Mouse (Mus musculus) embryonic fibroblast, embryonic 13.5 days (primary cell): ENCODE measurements around the gene Ticrr. TPM values are rescaled to one million over a fixed set of nuclear protein-coding genes. Genes with fewer than 3 reads are reported as not detected.

Experiments used
- H3K27ac ChIP-seq: 2 replicates; pipeline ENCODE4 v1.5.1; 2012; ENCODE audit warnings: low read length, control low read depth, inconsistent platforms; ENCODE audit not compliant: insufficient read depth
- H3K4me1 ChIP-seq: 2 replicates; pipeline ENCODE4 v1.6.1; 2011; ENCODE audit warnings: low read length; ENCODE audit not compliant: control insufficient read depth, insufficient read depth
- H3K4me3 ChIP-seq: 2 replicates; pipeline ENCODE4 v1.5.1; 2011; ENCODE audit warnings: mild to moderate bottlenecking, control low read depth, low read length; ENCODE audit not compliant: insufficient read depth
- CTCF ChIP-seq: IDR thresholded peaks from 2 replicates; pipeline ENCODE4 v1.5.1; 2011; ENCODE audit warnings: mild to moderate bottlenecking, control low read depth, low read length, moderate library complexity, borderline replicate concordance; ENCODE audit not compliant: insufficient read depth
- POLR2A ChIP-seq: IDR thresholded peaks from 2 replicates; pipeline ENCODE4 v1.6.1; 2011; ENCODE audit warnings: low read depth, mild to moderate bottlenecking, control low read depth, low read length, moderate library complexity
- polyA plus RNA-seq: library from polyadenylated mRNA; stranded (reverse); fragments of >200 nt; gene quantifications from 2 replicates; pipeline ENCODE4 v1.2.4, GENCODE M21; 2011; ENCODE audit warnings: low read depth; ENCODE audit not compliant: missing spikeins, insufficient read length

The Ticrr gene
- polyA plus RNA-seq, 1 experiment: 7.3 TPM

DNA sequence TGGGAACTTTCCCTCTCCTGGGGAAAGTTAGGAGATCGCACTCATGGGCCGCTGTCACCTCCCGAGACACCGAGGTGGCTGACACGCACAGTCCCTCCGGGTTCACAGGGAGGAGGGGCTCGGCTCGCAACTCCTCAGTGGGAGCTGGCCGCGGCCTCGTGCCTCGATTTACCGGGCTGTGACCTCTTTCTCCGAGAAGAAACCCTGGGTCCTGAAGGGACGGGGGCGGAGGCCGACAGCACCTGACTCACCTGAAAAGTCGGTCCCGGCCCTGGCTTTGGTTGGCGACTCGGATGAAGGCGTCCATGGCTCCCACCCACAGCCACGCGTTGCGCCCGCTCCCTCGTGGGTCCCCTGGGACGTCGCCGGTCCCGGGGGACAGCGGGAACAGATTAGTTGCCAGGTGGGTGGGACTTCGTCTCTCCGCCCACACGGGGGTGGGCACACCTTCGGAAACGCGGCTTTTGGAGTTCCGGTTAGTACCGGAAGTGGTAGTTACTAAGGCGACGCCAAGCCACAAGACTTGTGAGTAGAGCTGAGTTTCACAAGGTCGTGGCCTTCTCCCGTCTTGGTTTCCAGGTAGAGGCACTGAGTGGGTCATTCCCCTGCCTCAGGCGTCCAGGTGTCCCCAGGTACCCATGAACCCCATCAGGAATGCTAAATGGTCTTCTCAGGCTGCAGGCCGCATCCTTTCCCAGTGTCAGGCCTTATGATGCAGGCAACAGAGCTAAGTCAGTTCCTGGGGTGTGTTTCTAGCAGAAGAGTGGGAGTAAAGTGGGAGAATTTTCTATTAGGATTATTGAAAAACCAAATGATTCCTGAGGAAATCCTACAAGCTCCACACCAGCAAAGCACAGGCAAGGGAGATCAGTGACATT, 82.9 kb downstream of the Ticrr start, which contains the start of the genes Pex11a and Wdr93:
Gene Pex11a (minus strand): TSS at position 473 of the 878 bp plus-strand sequence.
Gene Wdr93 (plus strand): TSS at position 505 of the 878 bp plus-strand sequence.
- H3K27ac ChIP-seq: no peak within 1 kb of the TSS
- no peaks in the 10 kb centered on the region for H3K4me1 ChIP-seq

DNA sequence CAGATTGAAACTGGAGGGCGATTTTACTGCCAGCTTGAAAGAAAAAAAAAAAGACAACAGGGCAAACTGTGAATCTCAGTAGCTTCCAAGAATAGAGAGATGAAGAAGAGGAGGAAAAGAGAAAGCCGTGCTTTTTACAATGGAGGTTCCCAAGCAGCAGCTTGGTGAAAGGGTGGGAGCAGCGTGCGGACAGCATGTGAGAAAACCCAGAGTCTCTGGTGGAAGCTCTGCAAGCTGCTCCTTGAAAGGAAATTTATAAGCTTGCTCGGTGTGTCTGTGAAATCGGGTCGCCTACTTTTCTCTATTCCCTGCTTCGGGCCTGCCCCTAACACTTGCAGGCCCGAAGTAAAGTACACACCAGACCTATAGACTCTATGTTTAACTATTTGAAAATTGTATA, 84.1 kb downstream of the Ticrr start:
- no peaks in the 10 kb centered on the region for H3K4me1 ChIP-seq
- TF ChIP-seq CTCF (no peak), POLR2A (no peak)
- H3K27ac ChIP-seq: no peak overlapping the region
- H3K4me3 ChIP-seq: no peak overlapping the region

More for the DNA sequence above, 82.9 kb downstream of the Ticrr start, which contains the start of the genes Pex11a and Wdr93:
- peak within 1 kb of the TSS; percentile 55 for H3K4me3 ChIP-seq
- TF ChIP-seq POLR2A (peak; percentile 32; the same call in 1 of the 2 replicates), CTCF (no peak)

DNA sequence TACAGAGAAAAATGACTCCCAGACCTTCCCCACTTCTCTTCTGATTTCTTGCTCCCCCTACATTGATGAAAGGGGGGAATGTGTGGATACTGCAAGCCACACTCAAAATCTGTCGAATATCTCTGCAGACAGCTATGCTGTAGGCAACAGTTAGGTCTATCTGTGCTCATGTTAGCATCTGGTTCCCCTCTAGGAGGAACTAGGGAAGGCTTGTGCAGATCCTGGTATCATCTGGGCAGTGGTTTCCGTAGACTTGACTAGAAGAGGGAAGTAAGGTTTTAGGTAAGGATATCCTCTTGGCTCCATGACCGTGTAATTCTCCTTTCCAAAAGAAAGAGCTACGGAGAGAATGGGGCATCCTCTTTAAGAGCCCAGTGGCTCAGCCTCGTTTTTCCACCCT, 84.6 kb downstream of the Ticrr start:
- Histone ChIP-seq H3K4me1 (no peaks in the 10 kb centered on the region), H3K4me3 (no peak overlapping the region), H3K27ac (no peak overlapping the region)
- no peak for TF ChIP-seq POLR2A

DNA sequence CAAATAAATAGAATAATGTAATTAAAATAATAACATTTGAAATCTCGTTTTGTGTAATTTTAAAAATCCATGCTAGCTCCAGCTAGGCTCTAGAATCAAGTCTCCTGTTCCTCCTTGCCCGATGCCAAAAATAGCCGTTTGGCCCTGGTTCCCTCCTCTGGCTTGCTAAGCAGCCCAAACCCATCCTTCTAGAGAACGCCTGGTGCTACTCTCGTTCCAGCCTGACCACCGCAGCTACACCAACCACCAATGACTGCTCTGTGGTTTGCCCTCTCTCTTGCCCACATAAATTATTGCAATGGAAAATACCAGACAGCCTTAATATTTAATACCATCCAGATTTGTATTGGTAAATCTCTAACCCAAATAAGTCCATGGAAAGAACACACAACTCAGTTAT, 87.7 kb downstream of the Ticrr start:
- TF ChIP-seq CTCF (no peak), POLR2A (no peak)
- H3K4me3 ChIP-seq: no peak overlapping the region
- H3K4me1 ChIP-seq: no peaks in the 10 kb centered on the region
- no peak overlapping the region for H3K27ac ChIP-seq

Other genes starting within 250 kb of the Ticrr start
- 53.6 and 60.5 TPM in 2 replicates for gene Polg, start 193.8 kb upstream of the Ticrr start, polyA plus RNA-seq
- gene Rhcg, start 42.5 kb upstream of the Ticrr start, polyA plus RNA-seq: not detected in 2 replicates
- 3.5 and 5.3 TPM in 2 replicates for gene Kif7, start 55.5 kb downstream of the Ticrr start, polyA plus RNA-seq
- 0.23 TPM in 1 of 2 replicates, not detected in the other for gene Plin1, start 72.7 kb downstream of the Ticrr start, polyA plus RNA-seq
- 3.2 and 7.3 TPM in 2 replicates for gene Pex11a, start 82.9 kb downstream of the Ticrr start, polyA plus RNA-seq
- not detected in 2 replicates for gene Wdr93, start 83.0 kb downstream of the Ticrr start, polyA plus RNA-seq
- not detected in 2 replicates for gene Mesp1, start 133.6 kb downstream of the Ticrr start, polyA plus RNA-seq
- not detected in 2 replicates for gene Mesp2, start 150.5 kb downstream of the Ticrr start, polyA plus RNA-seq
- gene Anpep, start 200.9 kb downstream of the Ticrr start, polyA plus RNA-seq: 38.2 and 41.0 TPM in 2 replicates